Mouse (Mus musculus): Measurements from ENCODE around the gene Fancd2. TPM values are rescaled to one million over a fixed set of nuclear protein-coding genes. Genes with fewer than 3 reads are reported as not detected.

The Fancd2 gene
- polyA plus RNA-seq, 1 experiment from 2014 or later: 6.6 TPM

DNA sequence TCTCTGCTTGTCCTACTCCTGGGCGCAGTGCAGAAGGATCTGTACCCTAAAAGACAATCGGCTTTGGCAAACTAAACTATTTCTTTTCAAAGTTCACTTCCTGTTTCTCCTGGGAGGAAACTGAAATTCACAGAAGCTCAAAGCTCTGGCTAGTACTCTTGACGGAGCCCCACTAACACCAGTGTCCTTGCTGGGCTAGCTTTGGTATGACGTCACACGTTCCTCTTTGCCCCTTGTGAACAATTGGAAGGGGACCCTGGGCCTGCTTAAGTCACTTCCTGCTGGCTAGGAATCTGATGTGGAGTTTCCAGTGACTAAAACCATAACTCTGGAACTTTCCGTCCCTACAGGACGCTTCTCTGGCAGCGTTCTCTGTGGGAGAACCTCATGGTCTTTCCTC lies 113.3 kb downstream of the Fancd2 start:
- Histone ChIP-seq H3K27me3 (no peaks in the 10 kb centered on the region), H3K36me3 (no peaks in the 10 kb centered on the region), H3K27ac (peak overlapping the region; percentile 27; the same call in 1 of the 2 replicates), H3K4me3 (no peak overlapping the region), H3K4me1 (no peaks in the 10 kb centered on the region), H3K4me2 (no peak overlapping the region), H3K9me3 (no peaks in the 10 kb centered on the region), H3K9ac (no peak overlapping the region)
- WGBS: 76% methylated on average over 8 of the region's 8 CpGs
- no peak for ATAC-seq (ENCODE audit: insufficient number of reproducible peaks, low FRiP score, low TSS enrichment, low read depth)

Small RNA genes within 50 kb of the gene (microRNA-seq; reads per million reads assigned to microRNA genes)
- not detected for gene Gm23365

Other genes with a start within 250 kb of the Fancd2 start
- gene Cpne9, start 249.4 kb upstream of the Fancd2 start, polyA plus RNA-seq (2015; fragmentation: Nextera tagmentation; extraction: Ambion mirVana): 0.10 and 0.20 TPM in 2 replicates
- gene Brpf1, start 224.5 kb upstream of the Fancd2 start, polyA plus RNA-seq (2015; fragmentation: Nextera tagmentation; extraction: Ambion mirVana): 15.1 and 16.1 TPM in 2 replicates
- 10.6 and 10.7 TPM in 2 replicates for gene Ogg1, start 204.7 kb upstream of the Fancd2 start, polyA plus RNA-seq (2015; fragmentation: Nextera tagmentation; extraction: Ambion mirVana)
- 91.4 and 91.7 TPM in 2 replicates for gene Camk1, start 187.7 kb upstream of the Fancd2 start, polyA plus RNA-seq (2015; fragmentation: Nextera tagmentation; extraction: Ambion mirVana)
- 45.1 and 48.7 TPM in 2 replicates for gene Tada3, start 153.8 kb upstream of the Fancd2 start, polyA plus RNA-seq (2015; fragmentation: Nextera tagmentation; extraction: Ambion mirVana)
- 392 and 399 TPM in 2 replicates for gene Arpc4, start 153.6 kb upstream of the Fancd2 start, polyA plus RNA-seq (2015; fragmentation: Nextera tagmentation; extraction: Ambion mirVana)
- gene Ttll3, start 142.4 kb upstream of the Fancd2 start, polyA plus RNA-seq (2015; fragmentation: Nextera tagmentation; extraction: Ambion mirVana): 4.4 and 5.6 TPM in 2 replicates
- 20.4 and 21.3 TPM in 2 replicates for gene Rpusd3, start 112.3 kb upstream of the Fancd2 start, polyA plus RNA-seq (2015; fragmentation: Nextera tagmentation; extraction: Ambion mirVana)
- gene Cidec, start 95.9 kb upstream of the Fancd2 start, polyA plus RNA-seq (2015; fragmentation: Nextera tagmentation; extraction: Ambion mirVana): 0.63 TPM in 1 of 2 replicates, not detected in the other
- 85.0 and 88.5 TPM in 2 replicates for gene Jagn1, start 89.1 kb upstream of the Fancd2 start, polyA plus RNA-seq (2015; fragmentation: Nextera tagmentation; extraction: Ambion mirVana)
- gene Il17re, start 73.2 kb upstream of the Fancd2 start, polyA plus RNA-seq (2015; fragmentation: Nextera tagmentation; extraction: Ambion mirVana): 8.9 and 9.7 TPM in 2 replicates
- gene Il17rc, start 60.3 kb upstream of the Fancd2 start, polyA plus RNA-seq (2015; fragmentation: Nextera tagmentation; extraction: Ambion mirVana): 58.4 and 63.5 TPM in 2 replicates
- gene Creld1, start 48.4 kb upstream of the Fancd2 start, polyA plus RNA-seq (2015; fragmentation: Nextera tagmentation; extraction: Ambion mirVana): 22.1 and 27.2 TPM in 2 replicates
- 0.44 and 0.61 TPM in 2 replicates for gene Prrt3, start 29.8 kb upstream of the Fancd2 start, polyA plus RNA-seq (2015; fragmentation: Nextera tagmentation; extraction: Ambion mirVana)
- gene Emc3, start within 50 bp of the Fancd2 start, polyA plus RNA-seq (2015; fragmentation: Nextera tagmentation; extraction: Ambion mirVana): 106 and 110 TPM in 2 replicates
- not detected in 2 replicates for gene Fancd2os, start 69.0 kb downstream of the Fancd2 start, polyA plus RNA-seq (2015; fragmentation: Nextera tagmentation; extraction: Ambion mirVana)
- gene Brk1, start 73.1 kb downstream of the Fancd2 start, polyA plus RNA-seq (2015; fragmentation: Nextera tagmentation; extraction: Ambion mirVana): 222 and 231 TPM in 2 replicates
- 41.4 and 44.3 TPM in 2 replicates for gene Vhl, start 92.3 kb downstream of the Fancd2 start, polyA plus RNA-seq (2015; fragmentation: Nextera tagmentation; extraction: Ambion mirVana)
- gene Irak2, start 106.8 kb downstream of the Fancd2 start, polyA plus RNA-seq (2015; fragmentation: Nextera tagmentation; extraction: Ambion mirVana): 4.1 and 4.6 TPM in 2 replicates
- 0.61 and 0.63 TPM in 2 replicates for gene Tatdn2, start 165.4 kb downstream of the Fancd2 start, polyA plus RNA-seq (2015; fragmentation: Nextera tagmentation; extraction: Ambion mirVana)
- gene Ghrl, start 188.2 kb downstream of the Fancd2 start, polyA plus RNA-seq (2015; fragmentation: Nextera tagmentation; extraction: Ambion mirVana): 0.30 and 0.42 TPM in 2 replicates
- 308 and 336 TPM in 2 replicates for gene Sec13, start 209.1 kb downstream of the Fancd2 start, polyA plus RNA-seq (2015; fragmentation: Nextera tagmentation; extraction: Ambion mirVana)

Measured in limb, embryonic 15.5 days (tissue).